Mouse (Mus musculus) activated CD4-positive, CD25-positive, alpha-beta regulatory T cell, adult 4 months (primary cell): ENCODE measurements around the gene Aldh4a1. TPM values are rescaled to one million over a fixed set of nuclear protein-coding genes. Genes with fewer than 3 reads are reported as not detected.

Source experiments
- ATAC-seq: one replicate; pipeline ENCODE4 v1.8.0; 2017
- polyA plus RNA-seq, 2 experiments: library from polyadenylated mRNA; unstranded; fragments of 100-300 nt; shearing (Covaris generic); gene quantifications; one replicate each; pipeline ENCODE4 v1.2.1; 2017

The Aldh4a1 gene
- polyA plus RNA-seq, 2 experiments from 2014 or later, result 6.7 to 11.3 TPM

GRCm38 (mm10) chr4:139590446-139590845 lies 32.2 kb upstream of the Aldh4a1 start:
- ATAC-seq, result no peak

- ATAC-seq, result no peak
These were observed 29.8 kb upstream of the Aldh4a1 start for GRCm38 (mm10) chr4:139592895-139593294.

- no peak for ATAC-seq
These were observed 29.3 kb upstream of the Aldh4a1 start for GRCm38 (mm10) chr4:139593383-139593782.

GRCm38 (mm10) chr4:139594062-139594461 lies 28.6 kb upstream of the Aldh4a1 start:
- ATAC-seq, result no peak

GRCm38 (mm10) chr4:139596715-139597114 lies 26.0 kb upstream of the Aldh4a1 start:
- no peak for ATAC-seq

GRCm38 (mm10) chr4:139597286-139598284 lies 25.1 kb upstream of the Aldh4a1 start:
- ATAC-seq, result peak; percentile 25

GRCm38 (mm10) chr4:139598356-139598755 lies 24.3 kb upstream of the Aldh4a1 start:
- no peak for ATAC-seq

- peak; percentile 81 for ATAC-seq
These were observed 23.6 kb upstream of the Aldh4a1 start for GRCm38 (mm10) chr4:139598950-139599518.

GRCm38 (mm10) chr4:139601519-139602356 lies 20.9 kb upstream of the Aldh4a1 start:
- no peak for ATAC-seq

GRCm38 (mm10) chr4:139602357-139603244 lies 20.1 kb upstream of the Aldh4a1 start, which contains the start of gene Gm21969:
TSS of gene Gm21969 (plus strand) at chr4:139603186.
- ATAC-seq, result peak; percentile 43

GRCm38 (mm10) chr4:139605216-139605615 lies 17.4 kb upstream of the Aldh4a1 start:
- ATAC-seq, result no peak

- ATAC-seq, result no peak
These were observed 15.9 kb upstream of the Aldh4a1 start for GRCm38 (mm10) chr4:139606732-139607131.

- ATAC-seq, result no peak
These were observed 13.7 kb upstream of the Aldh4a1 start for GRCm38 (mm10) chr4:139608975-139609374.

GRCm38 (mm10) chr4:139610954-139611353 lies 11.7 kb upstream of the Aldh4a1 start:
- ATAC-seq, result no peak

- peak; percentile 86 for ATAC-seq
These were observed 11.1 kb upstream of the Aldh4a1 start for GRCm38 (mm10) chr4:139611542-139611953.

GRCm38 (mm10) chr4:139614524-139615260 lies 8.0 kb upstream of the Aldh4a1 start:
- no peak for ATAC-seq

GRCm38 (mm10) chr4:139616276-139617000 lies 6.2 kb upstream of the Aldh4a1 start:
- ATAC-seq, result peak; percentile 95

GRCm38 (mm10) chr4:139617001-139617364 lies 5.7 kb upstream of the Aldh4a1 start:
- ATAC-seq, result no peak

- ATAC-seq, result no peak
These were observed 2.9 kb upstream of the Aldh4a1 start for GRCm38 (mm10) chr4:139619765-139620164.

- ATAC-seq, result no peak
These were observed 909 bp downstream of the Aldh4a1 start for GRCm38 (mm10) chr4:139623434-139624115.
